Mouse (Mus musculus): ENCODE measurements around the gene Gm20830.
"Not testable (repeated sequence)": the region's sequence is repeated elsewhere in the genome, so short reads cannot be mapped to it uniquely, and the experiment has no call there.

Gm20830 gene

GRCm38 (mm10) chrY:6918182-6918581, at the start of gene Gm20830:
TSS of gene Gm20830 (minus strand) at chrY:6918282.
- DNase-seq (ENCODE audit: low spot score), result not testable (repeated sequence)
